Mouse (Mus musculus): ENCODE measurements around the gene Gm10803. TPM values are rescaled to one million over a fixed set of nuclear protein-coding genes. Genes with fewer than 3 reads are reported as not detected.
"Not testable (repeated sequence)": the region's sequence is repeated elsewhere in the genome, so short reads cannot be mapped to it uniquely, and the experiment has no call there.

The Gm10803 gene
- total RNA-seq (2012; rRNA removed) (not detected in 2 replicates), total RNA-seq (2014; rRNA removed) (not detected in 2 replicates), polyA plus RNA-seq (2012; ENCODE audit: insufficient read length, low read depth) (not detected in 2 replicates)

DNA sequence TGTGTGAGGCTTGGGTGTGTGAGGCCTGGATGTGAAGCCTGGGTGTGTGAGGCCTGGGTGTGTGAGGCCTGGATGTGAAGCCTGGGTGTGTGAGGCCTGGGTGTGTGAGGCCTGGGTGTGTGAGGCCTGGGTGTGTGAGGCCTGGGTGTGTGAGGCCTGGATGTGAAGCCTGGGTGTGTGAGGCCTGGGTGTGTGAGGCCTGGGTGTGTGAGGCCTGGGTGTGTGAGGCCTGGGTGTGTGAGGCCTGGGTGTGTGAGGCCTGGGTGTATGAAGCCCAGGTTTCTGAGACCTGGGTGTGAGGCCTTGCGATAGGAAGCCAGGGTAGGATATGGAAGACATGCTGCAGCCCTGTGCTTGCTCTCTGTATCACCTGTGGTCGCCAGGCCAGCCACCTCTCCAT, at the start of gene Gm10803:
Gene Gm10803, plus strand, starts transcription at position 301 of the 400 bp plus-strand sequence.
- H3K9ac ChIP-seq (ENCODE audit: insufficient read depth, low read depth); H3K4me3 ChIP-seq (replicated peaks in 1 of 3; ENCODE audit: low read depth in 2 of 3, low read length in 2 of 3, poor library complexity in 1 of 3); H3K27ac ChIP-seq (ENCODE audit: insufficient read depth, low read depth); DNase-seq (ENCODE audit: extremely low read depth); H3K79me2 ChIP-seq (replicated peaks; ENCODE audit: control insufficient read depth, extremely low read depth, insufficient read depth, poor library complexity, severe bottlenecking); H3K9me3 ChIP-seq (replicated peaks; ENCODE audit: low read length); H3K4me1 ChIP-seq (ENCODE audit: control insufficient read depth in 1 of 2, insufficient read depth in 2 of 2); H3K36me3 ChIP-seq (replicated peaks in 1 of 2; ENCODE audit: control insufficient read depth in 1 of 2, insufficient read depth in 1 of 2, low read length in 1 of 2); in situ Hi-C loops (cut with MboI; ENCODE audit: low pct_ligation_motif_present, low pct_unique_long_range_greater_than_20kb, low sequenced_read_pairs); H3K4me2 ChIP-seq (ENCODE audit: insufficient read depth, low read depth, poor library complexity, severe bottlenecking); dilution Hi-C loops (cut with MboI; ENCODE audit: extremely low pct_ligation_motif_present, extremely low pct_unique_long_range_greater_than_20kb, low sequenced_read_pairs): not testable (repeated sequence)
- peaks cover 29% of the 10 kb centered on the region for H3K27me3 ChIP-seq (replicated peaks)

DNA sequence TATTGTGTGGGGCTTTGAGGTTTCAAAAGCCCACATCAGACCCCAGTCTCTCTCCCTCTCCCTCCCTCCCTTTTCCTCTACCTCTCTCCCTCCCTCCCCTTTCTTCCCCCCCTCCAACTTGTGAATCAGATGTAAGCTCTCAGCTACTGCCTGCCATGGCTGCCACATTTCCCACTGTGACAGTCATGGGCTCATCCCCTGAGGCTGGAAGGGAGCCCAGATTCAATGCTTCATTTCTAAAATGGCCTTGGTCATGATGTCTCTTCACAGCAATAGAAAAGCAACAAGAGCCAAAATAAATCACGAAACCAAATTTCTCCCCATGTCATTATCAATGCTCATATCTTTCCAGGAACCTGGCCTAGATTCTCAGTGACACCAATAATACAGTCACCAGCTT, 49.5 kb upstream of the Gm10803 start:
- Histone ChIP-seq H3K79me2 (replicated peaks; ENCODE audit: control insufficient read depth, extremely low read depth, insufficient read depth, poor library complexity, severe bottlenecking) (no peaks in the 10 kb centered on the region), H3K4me1 (ENCODE audit: control insufficient read depth in 1 of 2, insufficient read depth in 2 of 2) (peaks cover 0 to 28% of the 10 kb centered on the region in 2 experiments; a peak in 2 of 4 replicates), H3K27ac (ENCODE audit: insufficient read depth, low read depth) (no peak overlapping the region), H3K4me3 (replicated peaks in 1 of 3; ENCODE audit: low read depth in 2 of 3, low read length in 2 of 3, poor library complexity in 1 of 3) (no peak overlapping the region), H3K36me3 (replicated peaks in 1 of 2; ENCODE audit: control insufficient read depth in 1 of 2, insufficient read depth in 1 of 2, low read length in 1 of 2) (no peaks in the 10 kb centered on the region), H3K4me2 (ENCODE audit: insufficient read depth, low read depth, poor library complexity, severe bottlenecking) (no peak overlapping the region), H3K9me3 (replicated peaks; ENCODE audit: low read length) (no peaks in the 10 kb centered on the region), H3K27me3 (replicated peaks) (peaks cover 18% of the 10 kb centered on the region), H3K9ac (ENCODE audit: insufficient read depth, low read depth) (no peak overlapping the region)
- dilution Hi-C loops (cut with MboI; ENCODE audit: extremely low pct_ligation_motif_present, extremely low pct_unique_long_range_greater_than_20kb, low sequenced_read_pairs) (no loop called here), in situ Hi-C loops (cut with MboI; ENCODE audit: low pct_ligation_motif_present, low pct_unique_long_range_greater_than_20kb, low sequenced_read_pairs) (no loop called here)
- TF ChIP-seq ZC3H11A (IDR thresholded peaks at IDR 0.05; ENCODE audit: low read depth, low read length), result no peak
- no peak for TF ChIP-seq ZMIZ1 (IDR thresholded peaks at IDR 0.05; ENCODE audit: low read depth, low read length)
- no peak for TF ChIP-seq MEF2A (IDR thresholded peaks at IDR 0.05; ENCODE audit: borderline replicate concordance, low read depth, low read length)
- no peak for TF ChIP-seq JUN (IDR thresholded peaks at IDR 0.05; ENCODE audit: insufficient read depth, low read depth, low read length)
- TF ChIP-seq MXI1 (IDR thresholded peaks at IDR 0.05; ENCODE audit: low read depth, low read length), result no peak
- no peak for TF ChIP-seq UBTF (IDR thresholded peaks at IDR 0.05; ENCODE audit: low read depth, low read length)
- no peak for TF ChIP-seq ZKSCAN1 (IDR thresholded peaks at IDR 0.05; ENCODE audit: borderline replicate concordance, low read depth, low read length)
- TF ChIP-seq RAD21 (IDR thresholded peaks at IDR 0.05; ENCODE audit: low read depth, low read length), result no peak
- TF ChIP-seq BHLHE40 (IDR thresholded peaks at IDR 0.05; ENCODE audit: low read depth, low read length), result no peak
- TF ChIP-seq HCFC1 (IDR thresholded peaks at IDR 0.05; ENCODE audit: low read depth, low read length), result no peak
- no peak for TF ChIP-seq IRF4 (IDR thresholded peaks at IDR 0.05; ENCODE audit: low read depth, low read length)
- TF ChIP-seq MYC (IDR thresholded peaks at IDR 0.05; ENCODE audit: low read depth, low read length), result no peak
- no peak for TF ChIP-seq ELF1 (IDR thresholded peaks at IDR 0.05; ENCODE audit: low read depth, low read length)
- TF ChIP-seq TBP (conservative IDR thresholded peaks at IDR 0.05; ENCODE audit: low read depth, low read length), result no peak
- TF ChIP-seq EP300 (IDR thresholded peaks at IDR 0.05; ENCODE audit: low read length), result no peak
- no peak for TF ChIP-seq CHD1 (IDR thresholded peaks at IDR 0.05; ENCODE audit: low read depth, low read length)
- no peak for TF ChIP-seq USF1 (IDR thresholded peaks at IDR 0.05; ENCODE audit: low read depth, low read length)
- no peak for TF ChIP-seq PAX5 (IDR thresholded peaks at IDR 0.05; ENCODE audit: low read length)
- no peak for TF ChIP-seq NELFE (IDR thresholded peaks at IDR 0.05; ENCODE audit: low read depth, low read length)
- no peak for TF ChIP-seq POLR2AphosphoS2 (IDR thresholded peaks at IDR 0.05; ENCODE audit: low read depth, low read length)
- DNase-seq (ENCODE audit: extremely low read depth), result no peak
